Mouse (Mus musculus): ENCODE measurements at regions not wholly inside any gene's neighbourhood (a gene's known extent, or its start where the extent isn't known, plus 50 kb on each side); places are given as distances from the start of the nearest gene placed in this dataset.

GRCm38 (mm10) chr14:46129762-46130161 is 249.5 kb upstream of the Gm15217 start:
- 75% methylated on average over 3 of the region's 3 CpGs for WGBS
- no peaks in the 10 kb centered on the region for H3K9me3 ChIP-seq (ENCODE audit: control insufficient read depth, low read length)

GRCm38 (mm10) chr14:46144175-46144574 is 235.0 kb upstream of the Gm15217 start:
- Histone ChIP-seq H3K4me1 (replicated peaks; ENCODE audit: control insufficient read depth, insufficient read depth, low read length) (no peaks in the 10 kb centered on the region), H3K4me2 (replicated peaks; ENCODE audit: low read depth, low read length) (no peak overlapping the region), H3K4me3 (ENCODE audit: low read depth, low read length) (no peak overlapping the region), H3K27ac (ENCODE audit: low read depth, low read length) (no peak overlapping the region), H3K9me3 (ENCODE audit: control insufficient read depth, low read length) (no peaks in the 10 kb centered on the region), H3K36me3 (ENCODE audit: control insufficient read depth, insufficient read depth, low read length) (no peaks in the 10 kb centered on the region), H3K27me3 (ENCODE audit: control insufficient read depth, insufficient read depth, low read length) (no peaks in the 10 kb centered on the region), H3K9ac (ENCODE audit: low read depth, low read length) (no peak overlapping the region)
- no peak for ATAC-seq (ENCODE audit: low FRiP score)
- no peak for DNase-seq (ENCODE audit: low spot score)
- 57% methylated on average over 4 of the region's 4 CpGs for WGBS

More at GRCm38 (mm10) chr14:46129762-46130161, 249.5 kb upstream of the Gm15217 start:
- ATAC-seq (ENCODE audit: low FRiP score), result no peak
- no peak overlapping the region for H3K9ac ChIP-seq (ENCODE audit: low read depth, low read length)
- no peak overlapping the region for H3K4me2 ChIP-seq (replicated peaks; ENCODE audit: low read depth, low read length)
- H3K4me1 ChIP-seq (replicated peaks; ENCODE audit: control insufficient read depth, insufficient read depth, low read length), result no peaks in the 10 kb centered on the region
- H3K27ac ChIP-seq (ENCODE audit: low read depth, low read length), result no peak overlapping the region
- no peak for DNase-seq (ENCODE audit: low spot score)
- H3K27me3 ChIP-seq (ENCODE audit: control insufficient read depth, insufficient read depth, low read length), result no peaks in the 10 kb centered on the region
- no peaks in the 10 kb centered on the region for H3K36me3 ChIP-seq (ENCODE audit: control insufficient read depth, insufficient read depth, low read length)
- H3K4me3 ChIP-seq (ENCODE audit: low read depth, low read length), result no peak overlapping the region

GRCm38 (mm10) chr14:46144707-46145106 is 234.5 kb upstream of the Gm15217 start:
- WGBS, result 32% methylated on average over 6 of the region's 6 CpGs
- no peaks in the 10 kb centered on the region for H3K4me1 ChIP-seq (replicated peaks; ENCODE audit: control insufficient read depth, insufficient read depth, low read length)
- H3K4me3 ChIP-seq (ENCODE audit: low read depth, low read length), result no peak overlapping the region
- H3K36me3 ChIP-seq (ENCODE audit: control insufficient read depth, insufficient read depth, low read length), result no peaks in the 10 kb centered on the region
- ATAC-seq (ENCODE audit: low FRiP score), result no peak
- H3K9ac ChIP-seq (ENCODE audit: low read depth, low read length), result no peak overlapping the region
- H3K9me3 ChIP-seq (ENCODE audit: control insufficient read depth, low read length), result no peaks in the 10 kb centered on the region
- H3K4me2 ChIP-seq (replicated peaks; ENCODE audit: low read depth, low read length), result no peak overlapping the region
- DNase-seq (ENCODE audit: low spot score), result no peak
- H3K27ac ChIP-seq (ENCODE audit: low read depth, low read length), result no peak overlapping the region
- no peaks in the 10 kb centered on the region for H3K27me3 ChIP-seq (ENCODE audit: control insufficient read depth, insufficient read depth, low read length)

- no peak overlapping the region for H3K27ac ChIP-seq (ENCODE audit: low read depth, low read length)
- H3K27me3 ChIP-seq (ENCODE audit: control insufficient read depth, insufficient read depth, low read length), result no peaks in the 10 kb centered on the region
- no peaks in the 10 kb centered on the region for H3K4me1 ChIP-seq (replicated peaks; ENCODE audit: control insufficient read depth, insufficient read depth, low read length)
- H3K9ac ChIP-seq (ENCODE audit: low read depth, low read length), result no peak overlapping the region
- no peak overlapping the region for H3K4me2 ChIP-seq (replicated peaks; ENCODE audit: low read depth, low read length)
- no peaks in the 10 kb centered on the region for H3K9me3 ChIP-seq (ENCODE audit: control insufficient read depth, low read length)
- DNase-seq (ENCODE audit: low spot score) (no peak), ATAC-seq (ENCODE audit: low FRiP score) (no peak)
- no peak overlapping the region for H3K4me3 ChIP-seq (ENCODE audit: low read depth, low read length)
- no peaks in the 10 kb centered on the region for H3K36me3 ChIP-seq (ENCODE audit: control insufficient read depth, insufficient read depth, low read length)
- 43% methylated on average over 7 of the region's 7 CpGs for WGBS
Observed at GRCm38 (mm10) chr14:46145584-46145983, 233.6 kb upstream of the Gm15217 start.

- no peaks in the 10 kb centered on the region for H3K9me3 ChIP-seq (ENCODE audit: control insufficient read depth, low read length)
- no peaks in the 10 kb centered on the region for H3K27me3 ChIP-seq (ENCODE audit: control insufficient read depth, insufficient read depth, low read length)
- WGBS, result 82% methylated on average over 6 of the region's 6 CpGs
- H3K36me3 ChIP-seq (ENCODE audit: control insufficient read depth, insufficient read depth, low read length), result no peaks in the 10 kb centered on the region
- no peak overlapping the region for H3K4me2 ChIP-seq (replicated peaks; ENCODE audit: low read depth, low read length)
- DNase-seq (ENCODE audit: low spot score) (no peak), ATAC-seq (ENCODE audit: low FRiP score) (no peak)
- no peak overlapping the region for H3K27ac ChIP-seq (ENCODE audit: low read depth, low read length)
- no peak overlapping the region for H3K4me3 ChIP-seq (ENCODE audit: low read depth, low read length)
- no peaks in the 10 kb centered on the region for H3K4me1 ChIP-seq (replicated peaks; ENCODE audit: control insufficient read depth, insufficient read depth, low read length)
- no peak overlapping the region for H3K9ac ChIP-seq (ENCODE audit: low read depth, low read length)
Observed at GRCm38 (mm10) chr14:46149073-46149661, 230.0 kb upstream of the Gm15217 start.

GRCm38 (mm10) chr14:46158741-46159140 is 220.5 kb upstream of the Gm15217 start:
- H3K4me3 ChIP-seq (ENCODE audit: low read depth, low read length), result no peak overlapping the region
- H3K36me3 ChIP-seq (ENCODE audit: control insufficient read depth, insufficient read depth, low read length), result no peaks in the 10 kb centered on the region
- no peaks in the 10 kb centered on the region for H3K9me3 ChIP-seq (ENCODE audit: control insufficient read depth, low read length)
- no peaks in the 10 kb centered on the region for H3K27me3 ChIP-seq (ENCODE audit: control insufficient read depth, insufficient read depth, low read length)
- H3K9ac ChIP-seq (ENCODE audit: low read depth, low read length), result no peak overlapping the region
- H3K4me2 ChIP-seq (replicated peaks; ENCODE audit: low read depth, low read length), result no peak overlapping the region
- ATAC-seq (ENCODE audit: low FRiP score) (no peak), DNase-seq (ENCODE audit: low spot score) (no peak)
- 71% methylated on average over 2 of the region's 2 CpGs for WGBS
- no peaks in the 10 kb centered on the region for H3K4me1 ChIP-seq (replicated peaks; ENCODE audit: control insufficient read depth, insufficient read depth, low read length)
- H3K27ac ChIP-seq (ENCODE audit: low read depth, low read length), result no peak overlapping the region

GRCm38 (mm10) chr14:46172181-46172874 is 206.9 kb upstream of the Gm15217 start:
- Histone ChIP-seq H3K36me3 (ENCODE audit: control insufficient read depth, insufficient read depth, low read length) (no peaks in the 10 kb centered on the region), H3K4me1 (replicated peaks; ENCODE audit: control insufficient read depth, insufficient read depth, low read length) (0 out of 2 replicates have a peak, but pooled peaks cover 2% of the 10 kb centered on the region), H3K27ac (ENCODE audit: low read depth, low read length) (no peak overlapping the region), H3K9ac (ENCODE audit: low read depth, low read length) (no peak overlapping the region), H3K9me3 (ENCODE audit: control insufficient read depth, low read length) (no peaks in the 10 kb centered on the region), H3K4me3 (ENCODE audit: low read depth, low read length) (no peak overlapping the region), H3K27me3 (ENCODE audit: control insufficient read depth, insufficient read depth, low read length) (no peaks in the 10 kb centered on the region), H3K4me2 (replicated peaks; ENCODE audit: low read depth, low read length) (no peak overlapping the region)
- WGBS, result 58% methylated on average over 9 of the region's 9 CpGs
- ATAC-seq (ENCODE audit: low FRiP score), result no peak
- DNase-seq (ENCODE audit: low spot score), result no peak

- Histone ChIP-seq H3K27ac (ENCODE audit: low read depth, low read length) (no peak overlapping the region), H3K4me3 (ENCODE audit: low read depth, low read length) (no peak overlapping the region), H3K36me3 (ENCODE audit: control insufficient read depth, insufficient read depth, low read length) (no peaks in the 10 kb centered on the region), H3K27me3 (ENCODE audit: control insufficient read depth, insufficient read depth, low read length) (no peaks in the 10 kb centered on the region), H3K9ac (ENCODE audit: low read depth, low read length) (no peak overlapping the region), H3K9me3 (ENCODE audit: control insufficient read depth, low read length) (no peaks in the 10 kb centered on the region), H3K4me2 (replicated peaks; ENCODE audit: low read depth, low read length) (no peak overlapping the region), H3K4me1 (replicated peaks; ENCODE audit: control insufficient read depth, insufficient read depth, low read length) (0 out of 2 replicates have a peak, but pooled peaks cover 2% of the 10 kb centered on the region)
- ATAC-seq (ENCODE audit: low FRiP score), result no peak
- peak; percentile 9 for DNase-seq (ENCODE audit: low spot score)
- WGBS, result 30% methylated on average over 6 of the region's 6 CpGs
Observed at GRCm38 (mm10) chr14:46172875-46173324, 206.3 kb upstream of the Gm15217 start.

- WGBS, result 71% methylated on average over 5 of the region's 5 CpGs
- H3K9ac ChIP-seq (ENCODE audit: low read depth, low read length), result no peak overlapping the region
- ATAC-seq (ENCODE audit: low FRiP score) (no peak), DNase-seq (ENCODE audit: low spot score) (no peak)
- H3K36me3 ChIP-seq (ENCODE audit: control insufficient read depth, insufficient read depth, low read length), result no peaks in the 10 kb centered on the region
- H3K4me3 ChIP-seq (ENCODE audit: low read depth, low read length), result no peak overlapping the region
- H3K4me1 ChIP-seq (replicated peaks; ENCODE audit: control insufficient read depth, insufficient read depth, low read length), result 0 out of 2 replicates have a peak, but pooled peaks cover 2% of the 10 kb centered on the region
- no peaks in the 10 kb centered on the region for H3K27me3 ChIP-seq (ENCODE audit: control insufficient read depth, insufficient read depth, low read length)
- H3K27ac ChIP-seq (ENCODE audit: low read depth, low read length), result no peak overlapping the region
- H3K4me2 ChIP-seq (replicated peaks; ENCODE audit: low read depth, low read length), result no peak overlapping the region
- H3K9me3 ChIP-seq (ENCODE audit: control insufficient read depth, low read length), result no peaks in the 10 kb centered on the region
Observed at GRCm38 (mm10) chr14:46174386-46174785, 204.8 kb upstream of the Gm15217 start.
